10 mouse cellular contexts compared by ENCODE assay signal in the genomic region with DNA sequence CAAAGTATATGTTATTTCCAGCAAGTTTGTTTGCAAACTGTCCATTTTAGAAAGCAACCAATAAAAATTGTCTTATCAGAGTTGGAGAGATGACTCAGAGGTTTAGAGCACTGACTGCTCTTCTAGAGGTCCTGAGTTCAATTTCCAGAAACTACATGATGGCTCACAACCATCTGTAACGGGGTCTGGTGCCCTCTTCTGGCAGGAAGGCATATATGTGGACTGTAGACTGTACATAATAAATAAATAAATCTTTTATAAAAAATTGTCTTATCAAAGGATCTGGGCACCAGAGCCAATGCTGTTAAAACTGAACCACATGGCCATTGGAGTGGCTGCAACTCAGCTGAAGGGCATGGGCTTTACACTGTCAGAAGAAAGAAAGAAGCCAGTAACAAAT. TPM values are rescaled to one million over a fixed set of nuclear protein-coding genes. Genes with fewer than 3 reads are reported as not detected.
DNase-seq lines count a peak whose midpoint lies in the region; ATAC-seq and TF ChIP-seq lines count a peak whose summit lies in the region.
"Had no signal": no experiment of that assay in that cellular context is flagged by ENCODE, and none has a peak within 500 bp of the region (broad histone marks: within the 10 kb centered on the region; RNA-seq: fewer than 3 reads in every experiment).

No protein-coding gene starts in this region.

- H3K36me3 ChIP-seq in heart, adult 2 months (ENCODE audit: control insufficient read depth, insufficient read depth, low read length), result no peaks in the 10 kb centered on the region; the same call in 1 of the 2 replicates
- peaks cover 44% of the 10 kb centered on the region for H3K36me3 ChIP-seq in heart, embryonic 10.5 days
- H3K36me3 ChIP-seq in hindbrain, embryonic 12.5 days, result peaks cover 59% of the 10 kb centered on the region
- H3K36me3 ChIP-seq in intestine, embryonic 15.5 days, result peaks cover 15% of the 10 kb centered on the region

- H3K79me2 ChIP-seq in heart, adult 2 months (replicated peaks; ENCODE audit: control insufficient read depth, insufficient read depth, low read length), result no peaks in the 10 kb centered on the region

- H3K4me1 ChIP-seq in heart, adult 2 months (ENCODE audit: control insufficient read depth, insufficient read depth, low read length), result no peaks in the 10 kb centered on the region; the same call in 1 of the 2 replicates
- H3K4me1 ChIP-seq in heart, embryonic 10.5 days, result no peaks in the 10 kb centered on the region
- H3K4me1 ChIP-seq in hindbrain, embryonic 12.5 days, result no peaks in the 10 kb centered on the region
- no peaks in the 10 kb centered on the region for H3K4me1 ChIP-seq in intestine, embryonic 15.5 days (replicated peaks)
- H3K4me1 ChIP-seq: forebrain, embryonic 10.5 days had no signal

- ATAC-seq in hindbrain, embryonic 12.5 days (ENCODE audit: low FRiP score), result no peak
- ATAC-seq in intestine, embryonic 15.5 days, result no peak

- no peaks in the 10 kb centered on the region for H3K27me3 ChIP-seq in heart, adult 2 months (ENCODE audit: control insufficient read depth, insufficient read depth, low read length)
- H3K27me3 ChIP-seq in heart, embryonic 10.5 days (ENCODE audit: insufficient read depth, poor library complexity, severe bottlenecking), result no peaks in the 10 kb centered on the region
- no peaks in the 10 kb centered on the region for H3K27me3 ChIP-seq in hindbrain, embryonic 12.5 days
- no peaks in the 10 kb centered on the region for H3K27me3 ChIP-seq in intestine, embryonic 15.5 days (replicated peaks)

- peak; percentile 71 for TF ChIP-seq CTCF in heart, adult 2 months (IDR thresholded peaks at IDR 0.05)

- no peak overlapping the region for H3K4me2 ChIP-seq in hindbrain, embryonic 12.5 days (replicated peaks)
- H3K4me2 ChIP-seq in intestine, embryonic 15.5 days (replicated peaks), result no peak overlapping the region

- intact Hi-C loops in heart, adult 2 months (cut with DNase I), result loop anchor here (10.0 kb wide), 1 partner anchor 674 kb away; the partner anchor contains the start of gene Mtmr6

- WGBS in heart, adult 2 months, result 68% methylated on average over 1 of the region's 1 CpGs
- WGBS in heart, embryonic 10.5 days, result 71% methylated on average over 1 of the region's 1 CpGs
- WGBS in hindbrain, embryonic 12.5 days, result 86% methylated on average over 1 of the region's 1 CpGs
- 76% methylated on average over 1 of the region's 1 CpGs for whole genome bisulfite sequencing in intestine, embryonic 15.5 days

- H3K9me3 ChIP-seq in heart, embryonic 10.5 days, result no peaks in the 10 kb centered on the region
- H3K9me3 ChIP-seq in hindbrain, embryonic 12.5 days (replicated peaks), result no peaks in the 10 kb centered on the region
- H3K9me3 ChIP-seq in intestine, embryonic 15.5 days, result no peaks in the 10 kb centered on the region
- H3K9me3 ChIP-seq: forebrain, embryonic 10.5 days had no signal

- H3K4me3 ChIP-seq in heart, adult 2 months, result no peak overlapping the region
- no peak overlapping the region for H3K4me3 ChIP-seq in heart, embryonic 10.5 days
- no peak overlapping the region for H3K4me3 ChIP-seq in hindbrain, embryonic 12.5 days
- H3K4me3 ChIP-seq in intestine, embryonic 15.5 days (replicated peaks), result no peak overlapping the region
- H3K4me3 ChIP-seq: forebrain, embryonic 10.5 days had no signal

- no peak for TF ChIP-seq EP300 in heart, adult 2 months (IDR thresholded peaks at IDR 0.05; ENCODE audit: insufficient read depth, low read depth, low read length)

- no peak for DNase-seq in heart, adult 2 months
- no peak for DNase-seq in heart, embryonic 10.5 days (ENCODE audit: low spot score)
- DNase-seq in urinary bladder, postnatal 14 days (ENCODE audit: low spot score), result peak; percentile 24
- no peak for DNase-seq in urinary bladder, adult 18-20 months (ENCODE audit: low spot score in 2 of 2)
- peak; percentile 40 to 47 for DNase-seq in kidney, postnatal 4 days
- no peak for DNase-seq in c-Kit-positive CD71-positive TER-119-positive erythroid progenitor cells, embryonic 14.5 days (ENCODE audit: low spot score)

- no peak for TF ChIP-seq POLR2A in heart, adult 2 months (IDR thresholded peaks at IDR 0.05; ENCODE audit: insufficient read depth, low read depth, low read length)

- H3K9ac ChIP-seq in heart, adult 2 months (ENCODE audit: low read depth, low read length), result no peak overlapping the region
- H3K9ac ChIP-seq in hindbrain, embryonic 12.5 days, result no peak overlapping the region
- no peak overlapping the region for H3K9ac ChIP-seq in intestine, embryonic 15.5 days

- no peak overlapping the region for H3K27ac ChIP-seq in heart, adult 2 months
- H3K27ac ChIP-seq in heart, embryonic 10.5 days, result no peak overlapping the region
- H3K27ac ChIP-seq in hindbrain, embryonic 12.5 days, result no peak overlapping the region
- no peak overlapping the region for H3K27ac ChIP-seq in intestine, embryonic 15.5 days
- H3K27ac ChIP-seq: forebrain, embryonic 10.5 days; macrophage had no signal

RNA-seq across cellular contexts. Expression of gene Cdadc1, which starts 7.1 kb away (rescaled TPM):
- 10 to 100 TPM; 43.9 to 50.4 TPM for total RNA-seq in heart, adult 2 months (2021)
- polyA plus RNA-seq in heart, adult 2 months (2012; rRNA removed), result 8.0 and 12.0 TPM in 2 replicates
- polyA plus RNA-seq in heart, embryonic 10.5 days (2016; fragmentation: Nextera tagmentation; extraction: Ambion mirVana), result 25.7 and 28.0 TPM in 2 replicates
- 34.1 and 35.2 TPM in 2 replicates for polyA plus RNA-seq in hindbrain, embryonic 12.5 days (2016; fragmentation: Nextera tagmentation; extraction: Ambion mirVana)
- 31.0 and 31.4 TPM in 2 replicates for polyA plus RNA-seq in intestine, embryonic 15.5 days (2015; fragmentation: Nextera tagmentation; extraction: Ambion mirVana)

RNA-seq across cellular contexts. Expression of gene Shisa2, which starts 34.5 kb away (rescaled TPM):
- 1 to 10 TPM in 1 of 2 experiments, under 1 TPM in 1; 0.96 to 1.0 TPM for total RNA-seq in heart, adult 2 months (2021)
- polyA plus RNA-seq in heart, adult 2 months (2012; rRNA removed), result 1.4 and 2.0 TPM in 2 replicates
- 9.4 and 23.6 TPM in 2 replicates for polyA plus RNA-seq in heart, embryonic 10.5 days (2016; fragmentation: Nextera tagmentation; extraction: Ambion mirVana)
- 22.4 and 27.9 TPM in 2 replicates for polyA plus RNA-seq in hindbrain, embryonic 12.5 days (2016; fragmentation: Nextera tagmentation; extraction: Ambion mirVana)
- polyA plus RNA-seq in intestine, embryonic 15.5 days (2015; fragmentation: Nextera tagmentation; extraction: Ambion mirVana), result 9.7 and 10.6 TPM in 2 replicates
- polyA plus RNA-seq: macrophage had no signal

Comparison
In these comparisons a context has a peak if more than half of its experiments do, and no peak if none do; other contexts are left out.
1. DNase-seq: peak in urinary bladder, postnatal 14 days (single experiment) and kidney, postnatal 4 days (2 of 2); none in heart, adult 2 months (0 of 2), heart, embryonic 10.5 days (single experiment), urinary bladder, adult 18-20 months (0 of 2) and c-Kit-positive CD71-positive TER-119-positive erythroid progenitor cells, embryonic 14.5 days (single experiment).